Mouse (Mus musculus) CD4-positive, CD25-positive, alpha-beta regulatory T cell, adult 9 weeks (primary cell): ENCODE data around the gene Gm4567. TPM values are rescaled to one million over a fixed set of nuclear protein-coding genes. Genes with fewer than 3 reads are reported as not detected.

ENCODE experiments used
- polyA plus RNA-seq: library from polyadenylated mRNA; unstranded; fragments of 100-300 nt; shearing (Covaris generic); gene quantifications from one replicate; pipeline ENCODE4 v1.2.1, GENCODE M21; 2017

Gene Gm4567
- not detected for polyA plus RNA-seq

DNA sequence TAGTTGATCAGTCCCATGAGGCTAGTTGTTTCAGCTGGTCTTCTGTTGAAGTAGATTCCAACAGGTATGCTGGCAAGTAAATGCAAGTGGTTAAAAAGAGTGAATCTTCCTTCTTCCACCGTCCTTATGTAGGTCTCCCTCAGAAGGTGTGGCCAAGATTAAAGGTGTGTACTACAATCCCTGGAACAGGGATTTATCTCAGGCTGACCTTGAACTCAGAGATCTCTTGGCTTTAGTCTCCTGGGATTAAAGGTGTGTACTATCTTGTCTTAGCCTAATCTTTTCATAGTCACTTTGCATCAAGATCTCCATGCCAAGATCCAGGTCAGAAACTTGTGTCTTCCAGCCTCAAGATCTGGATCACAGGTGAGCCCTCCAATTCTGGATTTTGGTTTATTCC lies at the start of gene Gm4567:
Gene Gm4567 (minus strand): TSS at position 101 of the 400 bp plus-strand sequence.

DNA sequence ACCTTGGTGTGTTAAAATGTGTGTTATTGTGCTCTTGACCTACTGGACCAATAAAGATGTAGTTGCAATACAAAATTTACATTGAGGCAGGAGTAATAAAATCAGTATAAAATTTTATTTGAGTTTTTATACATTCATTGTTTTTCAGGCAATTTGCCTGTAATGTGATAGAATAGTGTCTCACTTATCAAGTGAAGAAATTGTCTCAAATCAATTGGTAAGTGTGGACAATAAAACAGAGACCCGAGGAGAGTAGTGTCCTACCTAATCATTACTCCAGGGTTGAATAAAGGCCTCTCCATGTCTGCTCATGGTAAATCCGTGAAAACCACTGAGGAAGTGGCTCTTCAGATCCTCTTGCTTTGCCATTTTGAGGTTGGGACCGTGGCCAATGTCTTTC lies 41.9 kb upstream of the Gm4567 start, which contains the start of gene Vmn1r157:
Gene Vmn1r157 (plus strand): TSS at position 301 of the 400 bp plus-strand sequence.

DNA sequence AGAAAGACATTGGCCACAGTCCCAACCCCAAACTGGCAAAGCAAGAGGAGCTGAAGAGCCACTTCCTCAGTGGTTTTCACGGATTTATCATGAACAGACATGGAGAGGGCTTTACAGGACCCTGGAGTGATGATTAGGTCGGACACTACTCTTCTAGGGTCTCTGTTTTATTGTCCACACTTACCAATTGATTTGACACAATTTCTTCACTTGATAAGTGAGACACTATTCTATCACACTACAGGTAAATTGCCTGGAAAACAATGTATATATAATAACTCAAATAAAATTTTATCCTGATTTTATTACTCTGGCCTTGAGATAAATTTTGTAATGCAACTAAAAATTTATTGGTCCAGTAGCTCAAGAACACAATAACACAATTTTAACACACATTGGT lies 27.3 kb downstream of the Gm4567 start, which contains the start of gene Gm8693:
Gene Gm8693 (minus strand): TSS at position 101 of the 400 bp plus-strand sequence.

Other genes with a start within 250 kb of the Gm4567 start
- gene Vmn1r151, start 220.0 kb downstream of the Gm4567 start, polyA plus RNA-seq, result not detected
- not detected for gene Vmn1r152, start 196.7 kb downstream of the Gm4567 start, polyA plus RNA-seq
- not detected for gene Gm8677, start 184.8 kb downstream of the Gm4567 start, polyA plus RNA-seq
- gene Gm4201, start 154.4 kb downstream of the Gm4567 start, polyA plus RNA-seq, result not detected
- gene Gm4565, start 131.6 kb downstream of the Gm4567 start, polyA plus RNA-seq, result not detected
- not detected for gene Vmn1r155, start 61.7 kb downstream of the Gm4567 start, polyA plus RNA-seq
- not detected for gene Gm8693, start 27.4 kb downstream of the Gm4567 start, polyA plus RNA-seq
- not detected for gene Vmn1r157, start 42.0 kb upstream of the Gm4567 start, polyA plus RNA-seq
- not detected for gene Vmn1r158, start 71.1 kb upstream of the Gm4567 start, polyA plus RNA-seq
- not detected for gene Vmn1r159, start 123.9 kb upstream of the Gm4567 start, polyA plus RNA-seq
- not detected for gene Vmn1r160, start 151.5 kb upstream of the Gm4567 start, polyA plus RNA-seq